Mouse (Mus musculus) urinary bladder, postnatal 25 days (tissue): ENCODE measurements around the gene Gstp2.

ENCODE experiments used
- DNase-seq: peaks from one replicate; pipeline ENCODE4 v3.0.0; 2022; ENCODE audit warnings: low spot score

Gene Gstp2

DNA sequence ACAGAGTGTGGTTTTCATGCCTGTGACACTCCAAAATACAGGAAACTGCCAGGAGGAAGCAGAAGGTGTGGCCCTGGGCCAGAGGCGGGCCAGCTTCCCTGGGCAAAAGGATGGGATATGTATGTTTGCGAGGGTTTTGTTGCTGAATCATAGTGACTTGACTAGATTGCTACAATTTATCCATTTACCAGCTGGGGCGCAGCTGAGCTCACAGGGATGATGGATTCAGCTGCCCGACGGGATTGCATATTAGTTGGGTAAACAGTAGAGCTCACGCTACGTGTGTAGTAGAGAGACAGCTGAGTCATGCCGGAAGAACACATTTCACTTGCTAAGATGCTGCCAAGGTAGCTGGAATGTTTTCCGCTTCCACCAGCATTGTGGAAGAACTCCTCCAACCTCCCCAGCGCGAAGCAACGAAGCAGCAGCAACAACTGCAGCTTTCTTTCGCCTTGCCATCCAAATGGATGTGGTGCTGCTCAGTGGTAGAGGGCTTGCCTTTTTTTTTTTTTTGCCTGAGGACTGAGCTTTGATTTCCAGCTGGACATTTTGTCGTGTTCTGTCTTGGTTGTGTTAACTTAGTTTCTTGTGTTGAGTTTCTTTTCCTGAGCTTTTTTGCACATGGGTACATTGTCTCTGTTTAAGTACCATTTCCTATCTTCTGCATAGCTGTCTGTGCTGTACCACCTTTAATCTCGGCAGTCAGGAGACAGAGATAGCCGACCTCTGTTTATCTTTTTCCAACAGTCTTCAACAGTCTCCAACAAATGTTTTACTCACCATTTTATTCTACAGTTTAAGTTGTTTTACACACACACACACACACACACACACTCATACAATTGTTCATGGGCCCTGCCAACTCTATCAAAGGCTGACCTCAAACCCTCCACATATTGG, at the start of gene Gstp2:
Gene Gstp2 (minus strand): TSS at position 58 of the 900 bp plus-strand sequence.
- DNase-seq, result peak; percentile 69

DNA sequence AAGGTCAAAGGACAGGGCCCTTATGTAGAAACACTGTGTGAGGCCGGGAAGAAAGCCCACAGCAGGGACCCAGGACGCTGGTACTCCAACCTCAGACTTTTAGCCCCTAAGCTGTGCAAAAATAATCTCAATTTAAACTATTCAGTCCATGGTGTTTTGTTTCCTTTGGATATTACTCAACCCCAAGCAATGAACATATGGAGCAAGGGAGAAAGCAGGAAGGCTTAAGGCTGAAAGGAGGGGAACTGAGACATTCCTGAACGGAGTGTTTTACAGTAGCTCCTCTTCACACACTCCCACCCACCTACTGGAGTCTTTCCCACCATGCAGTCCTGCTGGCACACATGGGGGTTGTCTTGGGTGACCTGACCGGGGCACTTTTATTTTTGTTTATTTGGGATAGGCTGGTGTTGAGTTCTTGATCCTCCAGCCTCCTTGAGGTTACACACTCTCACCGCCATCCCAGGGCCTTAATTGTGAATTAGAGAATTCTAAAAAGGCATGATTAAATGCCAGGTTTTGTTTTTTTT, 49.0 kb upstream of the Gstp2 start:
- no peak for DNase-seq

DNA sequence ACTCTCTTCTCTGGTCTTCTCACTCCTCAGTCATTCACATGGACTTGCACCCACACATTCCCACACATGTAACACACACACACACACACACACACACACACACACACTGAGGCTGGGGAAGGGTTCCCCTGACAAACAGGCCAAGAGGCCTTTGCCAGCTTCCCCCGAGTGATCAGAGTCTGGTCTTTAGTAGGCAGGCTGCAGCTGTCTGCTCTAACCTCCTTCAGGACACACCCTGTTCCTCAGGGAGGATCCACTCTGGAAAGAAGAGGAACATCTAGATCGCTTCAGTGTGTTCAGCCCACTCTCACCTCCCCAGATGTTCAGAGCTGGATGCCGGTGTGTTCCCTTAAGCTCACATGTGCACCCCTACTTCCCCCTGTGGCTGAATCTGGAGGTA, 48.5 kb upstream of the Gstp2 start:
- DNase-seq, result no peak

DNA sequence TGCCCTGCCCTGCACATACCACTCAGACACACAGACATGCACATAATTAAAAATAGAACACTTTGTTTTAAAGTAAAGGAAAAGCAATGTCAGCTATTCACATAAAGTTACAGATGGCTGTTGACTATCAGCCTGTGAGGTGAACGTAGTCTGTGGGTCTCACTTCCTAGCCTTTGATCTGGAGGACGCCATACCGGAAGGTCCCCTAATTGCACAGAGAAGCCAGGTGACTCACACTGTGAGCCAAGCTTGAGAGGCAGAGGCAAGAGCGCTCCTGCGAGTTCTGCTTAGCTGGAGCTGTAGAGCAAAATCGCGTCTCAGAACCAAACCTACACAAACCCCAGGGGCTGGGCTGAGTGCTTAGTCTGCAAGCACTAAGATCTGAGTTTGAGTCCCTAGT, 47.9 kb upstream of the Gstp2 start:
- no peak for DNase-seq

DNA sequence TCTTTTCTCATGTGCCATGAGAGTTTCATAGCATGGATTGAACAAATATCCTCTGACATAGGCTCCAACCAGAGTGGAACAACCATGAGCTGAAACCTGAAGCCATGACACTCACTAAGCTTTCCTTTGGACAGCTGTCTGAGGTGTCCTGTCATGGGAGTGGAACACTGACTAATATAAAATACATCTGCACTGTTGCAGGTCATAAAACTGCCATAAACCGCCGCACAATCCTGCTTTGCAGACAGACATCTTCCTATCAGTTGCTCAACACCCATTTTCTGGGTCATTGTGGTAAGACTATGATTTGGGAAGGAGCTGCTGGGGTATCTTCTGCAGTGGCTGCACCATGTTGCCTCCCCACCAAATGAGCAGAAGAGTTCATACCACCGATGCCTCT, 46.9 kb upstream of the Gstp2 start:
- no peak for DNase-seq

DNA sequence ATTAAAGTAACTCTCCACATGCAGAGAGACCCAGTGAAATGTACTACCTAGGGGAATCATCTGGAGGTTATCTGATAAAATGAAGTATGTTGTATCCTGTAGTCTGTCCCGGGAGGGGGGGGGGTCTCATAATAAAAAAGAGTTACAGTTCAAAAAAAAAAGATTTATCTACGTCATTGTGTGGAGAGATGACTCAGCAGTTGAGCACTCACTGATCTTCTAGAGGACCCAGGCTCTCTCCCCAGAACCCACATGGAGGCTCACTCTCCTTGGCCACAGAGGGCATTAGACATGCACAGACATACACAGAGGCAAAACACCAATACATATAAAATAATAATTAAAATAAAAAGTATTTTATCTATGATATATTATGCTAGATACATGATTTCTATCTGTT, 45.6 kb upstream of the Gstp2 start:
- no peak for DNase-seq

DNA sequence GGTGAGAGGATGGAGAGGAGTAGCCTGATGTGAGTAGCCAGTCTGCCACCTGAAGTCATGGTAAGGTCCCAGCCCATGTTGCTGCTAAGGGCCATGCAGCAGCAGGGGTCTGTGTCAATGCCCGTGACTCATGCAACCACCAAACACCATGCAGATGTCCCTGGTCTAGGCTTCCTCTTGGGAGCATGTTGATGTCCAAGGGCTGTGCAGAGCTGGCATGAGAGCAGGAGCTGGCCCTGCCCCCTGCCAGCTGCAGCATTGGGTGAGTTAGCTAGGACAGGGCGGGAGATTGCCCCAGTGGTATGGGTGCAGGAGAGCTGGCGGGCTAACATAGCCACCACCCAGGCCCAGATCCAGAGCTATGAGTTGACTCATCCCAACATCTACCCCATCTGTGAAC, 44.6 kb upstream of the Gstp2 start:
- DNase-seq, result no peak

DNA sequence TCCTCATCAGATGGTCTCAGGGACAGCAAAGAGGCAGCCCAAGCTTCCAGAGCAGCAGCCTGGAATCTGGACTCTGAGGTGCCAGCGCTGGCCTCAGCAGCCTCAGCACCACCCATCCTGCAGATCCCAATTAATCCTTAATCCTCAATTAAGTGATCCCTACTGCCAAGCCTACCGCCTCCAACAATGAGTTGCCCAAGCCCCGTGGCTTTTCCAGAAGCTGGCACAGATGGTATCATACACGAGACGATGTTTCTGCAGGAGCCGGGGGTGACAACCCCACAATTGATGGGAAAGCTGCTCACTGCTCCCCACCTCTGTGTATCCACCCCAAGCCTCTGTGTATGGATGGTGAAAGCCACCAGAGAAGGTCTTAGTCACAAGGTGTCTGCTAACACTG, 43.3 kb upstream of the Gstp2 start:
- DNase-seq, result no peak

DNA sequence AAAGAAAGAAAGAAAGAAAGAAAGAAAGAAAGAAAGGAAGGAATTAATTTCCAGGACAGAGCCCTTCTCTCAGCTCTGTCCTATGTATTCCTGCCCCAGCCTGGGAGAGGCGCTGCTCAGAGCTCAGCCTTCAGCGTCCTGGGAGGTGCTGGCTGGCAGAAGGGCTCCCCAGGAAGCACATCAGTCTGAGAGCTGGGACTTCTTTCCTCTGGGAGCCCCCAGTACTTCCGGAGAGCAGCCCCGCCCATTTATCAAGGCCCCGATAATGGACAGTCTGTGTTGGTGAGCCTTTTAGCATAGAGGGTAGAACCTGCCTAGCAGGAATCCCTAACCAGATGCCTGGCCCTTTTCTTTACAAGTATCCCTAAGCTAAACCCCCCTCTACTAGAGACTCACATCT, 42.3 kb upstream of the Gstp2 start:
- DNase-seq, result no peak

DNA sequence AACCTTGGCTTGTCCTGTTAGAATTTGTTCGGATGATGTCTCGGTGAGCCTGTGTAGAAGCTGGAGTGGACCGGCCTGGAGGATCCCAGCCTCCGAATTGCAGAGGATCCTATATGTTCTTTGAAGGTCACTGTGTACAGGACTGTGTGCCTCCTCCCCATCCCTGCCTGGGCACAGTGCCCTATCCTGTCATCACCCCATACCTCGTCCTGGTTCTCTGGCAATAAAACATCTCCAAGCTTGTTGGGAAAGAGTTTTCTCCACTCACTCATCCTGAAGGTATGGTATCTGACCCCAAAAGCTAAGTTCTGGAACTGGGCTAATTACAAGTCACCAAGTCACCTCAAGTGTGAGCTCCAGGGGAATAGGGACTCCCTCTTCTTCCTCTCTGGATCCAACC, 41.3 kb upstream of the Gstp2 start:
- no peak for DNase-seq

DNA sequence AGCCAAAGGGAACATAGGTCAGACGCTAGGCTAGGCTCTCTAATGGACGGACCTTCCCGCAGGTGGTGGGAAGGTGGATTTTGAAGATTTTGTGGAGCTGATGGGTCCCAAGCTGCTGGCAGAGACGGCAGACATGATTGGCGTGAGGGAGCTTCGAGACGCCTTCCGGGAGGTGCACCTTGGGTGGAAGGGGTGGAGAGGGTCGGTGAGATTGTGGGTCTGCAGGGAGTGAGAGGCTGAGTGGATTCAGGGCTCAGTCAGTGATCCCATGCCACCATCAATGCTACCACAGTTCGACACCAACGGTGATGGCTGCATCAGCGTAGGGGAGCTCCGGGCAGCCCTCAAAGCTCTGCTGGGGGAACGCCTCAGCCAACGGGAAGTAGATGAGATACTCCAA, 40.3 kb upstream of the Gstp2 start:
- no peak for DNase-seq

DNA sequence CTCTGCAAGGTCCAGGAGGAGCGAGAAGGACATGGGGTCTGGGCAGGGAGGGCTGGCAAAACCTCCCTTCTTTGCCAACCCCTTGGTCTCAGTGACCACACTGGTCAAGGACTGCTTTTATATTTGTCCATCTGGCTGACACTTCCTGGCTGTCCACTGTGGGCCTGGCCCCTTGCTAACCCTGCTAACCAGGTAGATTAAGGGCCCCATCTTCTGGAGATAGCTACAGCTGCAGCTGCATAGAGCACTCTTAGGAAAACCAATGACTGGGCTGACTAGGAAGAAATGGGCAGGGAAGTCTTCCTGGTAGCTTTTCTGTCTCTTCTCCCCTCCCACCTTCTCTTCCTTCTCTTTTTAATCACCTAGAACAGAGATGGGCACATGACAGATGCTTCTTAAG, 39.2 kb upstream of the Gstp2 start:
- no peak for DNase-seq

DNA sequence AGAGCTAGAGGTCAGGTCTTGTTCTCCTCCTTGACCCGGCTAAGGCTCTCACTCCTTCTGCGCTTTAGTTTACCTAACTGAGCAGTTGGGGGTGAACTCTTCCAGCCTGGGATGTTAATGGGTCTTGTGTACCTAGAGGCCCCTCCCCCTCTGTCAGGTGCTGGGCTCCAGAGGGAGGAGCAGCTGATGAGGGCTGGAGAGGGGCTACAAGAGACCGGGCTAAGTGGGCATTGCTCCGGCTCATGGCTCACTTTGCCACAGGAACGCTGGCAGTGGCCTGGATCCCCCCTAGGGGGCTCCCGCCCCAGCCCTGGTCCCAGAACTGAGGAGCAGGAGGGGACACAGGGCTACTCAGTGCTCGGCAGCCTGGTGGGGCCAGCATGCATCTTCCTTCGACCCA, 38.0 kb upstream of the Gstp2 start:
- no peak for DNase-seq

DNA sequence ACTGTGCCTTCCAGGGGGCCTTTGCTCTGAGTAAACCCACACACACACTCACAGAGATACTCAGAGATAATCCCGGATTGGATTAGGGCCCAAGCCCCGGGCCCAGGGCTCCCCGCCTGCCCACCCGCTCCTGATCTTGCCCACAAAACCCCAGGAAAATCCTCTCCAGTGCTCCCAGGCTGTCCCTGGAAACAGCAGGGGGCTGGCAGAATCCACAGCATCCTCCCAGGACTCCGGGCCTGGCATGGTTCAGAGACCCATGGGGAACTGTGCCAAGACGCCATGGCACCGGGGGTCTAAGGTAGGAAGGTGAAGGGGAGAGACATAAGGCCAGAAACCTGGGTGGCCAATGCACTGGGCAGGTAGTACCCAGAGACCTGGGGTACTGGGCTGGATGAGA, 37.5 kb upstream of the Gstp2 start:
- no peak for DNase-seq

DNA sequence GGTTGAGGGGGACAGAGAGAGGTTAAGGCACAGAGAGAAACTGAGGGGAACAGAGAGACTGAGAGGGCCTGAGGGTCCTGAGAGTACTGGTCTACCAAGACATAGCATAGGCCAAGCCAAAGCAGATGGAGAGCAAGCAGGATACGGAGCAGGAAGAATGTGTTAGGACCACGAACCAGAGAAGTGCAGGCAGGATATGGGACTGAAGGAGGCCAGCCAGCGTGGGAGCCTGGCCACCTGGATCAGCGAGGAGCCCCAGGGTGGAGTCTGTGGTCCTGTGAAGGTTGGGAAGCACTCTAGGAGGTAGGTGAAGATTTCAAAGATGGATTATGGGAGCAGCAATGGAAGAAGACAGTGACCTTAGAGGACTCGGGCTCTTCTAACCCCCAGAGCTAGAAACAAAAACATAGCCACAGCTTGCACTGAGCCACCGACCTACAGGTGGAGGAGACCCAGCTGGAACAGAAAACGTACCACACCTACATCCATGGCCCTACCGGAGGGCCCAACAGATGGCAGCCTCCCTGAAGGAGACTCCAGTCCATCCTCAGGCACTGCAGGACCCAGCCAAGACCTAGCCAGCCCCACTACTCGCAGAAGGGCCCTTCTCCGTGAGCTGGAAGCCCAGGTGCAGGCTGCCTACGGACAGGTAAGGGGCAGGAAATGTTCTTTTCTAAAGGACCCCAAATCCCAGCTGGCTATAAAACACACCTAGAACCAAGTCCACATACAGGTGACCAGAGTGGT, 36.6 kb upstream of the Gstp2 start:
- DNase-seq, result no peak

DNA sequence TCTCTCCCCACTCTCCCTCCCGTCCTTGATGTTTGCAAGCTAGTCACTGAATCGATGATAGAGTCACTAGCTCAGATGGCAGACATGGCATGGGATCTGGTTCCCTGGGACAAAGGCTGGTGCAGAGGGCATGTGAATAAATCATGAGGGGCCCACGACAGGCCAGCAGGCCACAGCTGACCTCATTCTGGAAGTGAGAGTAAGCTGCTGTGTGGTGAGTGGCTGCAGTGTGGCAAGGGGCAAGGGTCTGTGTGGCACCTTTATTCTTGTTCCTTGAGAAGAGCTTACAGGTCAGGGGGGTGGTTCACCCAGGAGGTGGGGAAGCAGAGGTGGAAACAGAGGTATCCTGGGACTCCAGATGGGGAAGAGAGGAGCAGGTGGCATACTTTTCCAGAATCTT, 35.6 kb upstream of the Gstp2 start, which contains the start of gene Cabp2:
Gene Cabp2 (plus strand): TSS at position 185 of the 400 bp plus-strand sequence.
- no peak for DNase-seq

DNA sequence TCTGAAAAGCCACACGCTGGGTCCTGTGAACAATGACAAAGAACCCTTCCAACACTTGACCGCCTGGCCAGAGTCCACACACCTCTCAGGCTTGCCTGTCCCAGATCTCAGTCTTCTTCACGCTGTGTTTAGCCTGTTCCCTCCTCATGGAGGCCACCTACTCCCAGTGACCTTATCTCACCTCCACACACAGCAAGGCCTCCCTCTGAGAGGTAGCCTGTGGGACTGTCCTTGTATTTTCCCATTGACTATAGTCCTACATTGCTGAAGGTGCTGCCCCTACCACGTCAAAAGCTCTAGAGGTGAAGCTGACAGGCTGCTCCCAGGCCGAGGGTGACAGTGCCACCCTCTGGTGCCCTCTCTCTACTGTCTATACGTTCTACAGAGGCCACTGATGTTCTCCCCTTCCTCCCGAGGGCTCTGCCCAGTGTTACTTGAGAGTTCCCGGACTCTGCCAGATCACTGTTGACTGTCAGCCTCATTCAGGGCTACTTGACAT, 34.7 kb upstream of the Gstp2 start:
- no peak for DNase-seq

DNA sequence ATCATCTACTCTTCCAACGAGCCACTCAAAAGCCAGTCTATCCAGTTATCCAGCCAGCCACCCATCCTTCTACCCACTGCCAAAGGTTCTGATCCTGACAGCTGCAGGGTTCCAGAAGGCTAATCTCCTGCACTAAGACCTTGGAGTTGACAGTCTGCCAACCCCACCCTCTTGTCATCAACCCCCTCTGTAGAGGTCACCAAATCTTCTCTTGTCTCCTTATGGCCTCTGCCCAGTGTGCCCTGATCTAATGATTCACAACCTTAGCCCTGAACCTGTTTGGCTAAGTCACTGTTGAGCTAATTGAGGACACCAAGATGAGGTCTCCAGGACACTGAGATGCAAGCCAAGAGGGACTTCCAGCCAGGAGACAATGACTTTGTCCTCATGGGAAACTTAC, 33.8 kb upstream of the Gstp2 start:
- DNase-seq, result no peak

DNA sequence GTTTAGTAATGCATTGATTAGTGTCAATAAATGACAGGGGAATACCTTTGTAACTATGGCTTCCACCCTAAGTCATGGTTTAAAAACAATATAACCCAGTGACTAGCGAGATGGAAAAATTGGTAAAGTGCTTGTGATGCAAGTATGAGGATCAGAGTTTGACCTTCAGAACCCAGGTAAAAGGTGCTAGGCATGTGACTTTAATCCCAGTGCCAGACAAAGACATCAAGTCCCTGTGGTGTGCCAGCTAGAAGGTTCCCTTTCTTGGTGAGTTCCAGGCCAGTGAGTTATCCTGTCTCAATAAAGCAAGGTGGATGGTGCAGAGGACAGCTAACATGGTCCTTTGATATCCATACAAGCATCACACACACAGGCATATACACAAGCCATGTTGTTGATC, 29.7 kb upstream of the Gstp2 start:
- no peak for DNase-seq

DNA sequence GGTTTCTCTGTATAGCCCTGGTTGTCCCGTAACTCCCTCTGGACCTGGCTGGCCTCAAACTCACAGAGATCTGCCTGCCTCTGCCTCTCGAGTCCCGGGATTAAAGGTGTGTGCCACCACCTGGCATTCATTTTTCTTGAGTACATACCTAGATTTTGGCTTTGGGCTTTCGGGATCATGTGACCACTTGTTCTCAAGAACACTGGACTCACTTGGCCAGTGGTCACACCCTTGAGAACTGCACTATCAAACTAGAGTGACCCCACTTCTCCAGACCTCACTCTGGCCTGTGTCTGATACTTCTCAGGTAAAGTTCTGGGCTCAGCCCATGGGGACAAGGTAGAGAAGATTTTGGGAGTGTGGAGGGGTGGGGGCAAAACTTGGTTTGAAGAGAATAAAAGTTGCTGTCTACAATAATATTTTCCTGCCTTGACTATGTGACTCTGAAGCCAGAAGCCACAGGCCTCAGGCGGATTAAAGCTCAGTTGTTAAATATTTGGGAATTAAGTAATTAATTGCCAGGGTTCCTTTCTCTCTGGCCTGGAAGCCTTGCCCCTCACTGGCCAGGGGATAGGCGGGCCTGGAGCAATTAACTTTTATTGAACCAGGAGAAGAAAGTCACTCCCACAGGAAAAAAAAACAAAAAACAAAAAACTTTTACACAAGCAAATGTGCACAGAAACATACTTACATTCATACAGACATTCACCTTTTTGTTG, 27.0 kb upstream of the Gstp2 start:
- no peak for DNase-seq

DNA sequence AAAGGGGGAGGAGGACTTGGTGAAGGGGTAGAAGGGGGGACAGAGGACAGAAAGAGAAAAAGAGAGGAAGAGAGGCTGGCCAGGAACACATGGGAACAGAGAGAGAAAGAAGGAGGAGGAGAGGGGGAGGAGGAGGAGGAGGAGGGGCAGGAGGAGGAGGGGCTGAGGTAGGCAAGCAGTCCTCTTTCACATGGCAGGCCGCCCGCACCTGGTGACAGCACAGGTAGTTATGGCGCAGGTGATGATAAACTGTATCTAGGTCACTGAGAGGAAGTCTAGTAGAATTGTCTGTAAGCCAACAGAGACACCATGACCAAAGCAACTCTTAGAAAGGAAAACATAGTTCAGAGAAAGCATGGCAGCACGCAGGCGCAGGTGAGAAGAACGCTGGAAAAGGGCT, 25.6 kb upstream of the Gstp2 start:
- no peak for DNase-seq

DNA sequence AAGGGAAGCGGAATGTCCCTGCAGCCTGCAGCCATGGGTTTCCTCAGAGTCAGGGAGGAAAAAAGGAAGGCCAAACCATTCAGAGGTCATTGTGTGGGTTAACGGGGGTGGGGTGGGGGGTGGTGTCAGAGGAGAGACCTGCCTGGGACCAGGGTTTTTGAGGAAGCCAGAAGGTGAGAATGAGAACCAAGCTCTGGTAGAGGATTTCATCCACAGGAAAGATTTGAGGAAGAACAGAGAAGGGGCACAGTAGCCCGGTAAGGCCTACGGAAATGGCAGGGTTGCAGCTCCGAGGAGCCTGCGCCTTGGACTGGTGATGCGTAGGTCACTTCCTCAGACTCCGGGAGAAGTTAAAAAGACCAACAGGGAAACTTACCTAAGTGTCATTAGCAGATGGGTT, 24.9 kb upstream of the Gstp2 start:
- DNase-seq, result no peak
